Mouse (Mus musculus) brain, embryonic 14.5 days (tissue): ENCODE results near the gene Usp30.

Experiments
- CTCF ChIP-seq: fragments of 200-500 bp; IDR thresholded peaks from 2 replicates; pipeline ENCODE4 v1.5.1; 2012; ENCODE audit warnings: inconsistent platforms, mild to moderate bottlenecking, moderate library complexity, borderline replicate concordance; ENCODE audit not compliant: insufficient read depth, insufficient read length; ENCODE audit errors: extremely low read depth
- POLR2A ChIP-seq: fragments of 200-500 bp; IDR thresholded peaks from 2 replicates; pipeline ENCODE4 v1.6.1; 2012; ENCODE audit warnings: mild to moderate bottlenecking, inconsistent platforms, borderline replicate concordance; ENCODE audit not compliant: poor library complexity, insufficient read depth, insufficient read length, severe bottlenecking; ENCODE audit errors: extremely low read depth

- no peak for TF ChIP-seq CTCF
- TF ChIP-seq POLR2A: no peak
These were observed 23.8 kb upstream of the Usp30 start for GRCm38 (mm10) chr5:114041327-114041930.
